Mouse (Mus musculus) ES-E14 (cell line): ENCODE measurements at regions not wholly inside any gene's neighbourhood (a gene's known extent, or its start where the extent isn't known, plus 50 kb on each side); places are given as distances from the start of the nearest gene placed in this dataset.

ENCODE experiments used
- DNase-seq: peaks from one replicate; pipeline ENCODE4 v3.0.0-alpha.2; 2013; ENCODE audit warnings: low read depth, low spot score
- H3K27ac ChIP-seq: 2 replicates; pipeline ENCODE4 v1.5.1; 2012; ENCODE audit warnings: low read depth, mild to moderate bottlenecking, low read length, moderate library complexity, mixed read lengths; ENCODE audit not compliant: poor library complexity, insufficient read depth, severe bottlenecking
- H3K36me3 ChIP-seq: 2 replicates; pipeline ENCODE4 v1.6.1; 2012; ENCODE audit warnings: mild to moderate bottlenecking, low read length, moderate library complexity, mixed read lengths; ENCODE audit not compliant: control insufficient read depth, poor library complexity, insufficient read depth, severe bottlenecking
- H3K4me1 ChIP-seq, 2 experiments: fragments of 150-350 bp in 1 of 2; sonication (generic) in 1 of 2; 2 replicates each; pipeline ENCODE4 v1.6.1; 2012; ENCODE audit warnings: low read length in 2 of 2, mild to moderate bottlenecking in 1 of 2, mixed read lengths in 1 of 2; ENCODE audit not compliant: control insufficient read depth in 2 of 2, insufficient read depth in 2 of 2, poor library complexity in 1 of 2
- H3K4me3 ChIP-seq, 2 experiments: fragments of 150-350 bp in 1 of 2; sonication (generic) in 1 of 2; 2 replicates each; pipeline ENCODE4 v1.5.1; 2012; ENCODE audit warnings: low read length in 2 of 2, low read depth in 1 of 2, mild to moderate bottlenecking in 1 of 2, mixed read lengths in 1 of 2; ENCODE audit not compliant: insufficient read depth in 1 of 2, poor library complexity in 1 of 2, severe bottlenecking in 1 of 2
- H3K9ac ChIP-seq: 2 replicates; pipeline ENCODE4 v1.6.1; 2012; ENCODE audit warnings: low read depth, mild to moderate bottlenecking, low read length, mixed read lengths; ENCODE audit not compliant: poor library complexity, insufficient read depth, severe bottlenecking
- H3K9me3 ChIP-seq: fragments of 150-350 bp; sonication (generic); 2 replicates; pipeline ENCODE4 v1.6.1; 2012; ENCODE audit warnings: low read depth, mild to moderate bottlenecking, low read length; ENCODE audit not compliant: control insufficient read depth, insufficient read depth
- CHD2 ChIP-seq: IDR thresholded peaks from 2 replicates; pipeline ENCODE4 v1.6.1; 2014; ENCODE audit warnings: mild to moderate bottlenecking, low read depth, low read length, inconsistent platforms
- HCFC1 ChIP-seq: IDR thresholded peaks from 2 replicates; pipeline ENCODE4 v1.6.1; 2012; ENCODE audit warnings: low read length, inconsistent platforms, borderline replicate concordance; ENCODE audit not compliant: insufficient read depth
- MAFK ChIP-seq: IDR thresholded peaks from 2 replicates; pipeline ENCODE4 v1.6.1; 2014; ENCODE audit warnings: mild to moderate bottlenecking, low read depth, low read length, inconsistent platforms; ENCODE audit not compliant: insufficient read depth
- ZC3H11A ChIP-seq: IDR thresholded peaks from 2 replicates; pipeline ENCODE4 v1.6.1; 2012; ENCODE audit warnings: low read depth, mild to moderate bottlenecking, inconsistent platforms, low read length, borderline replicate concordance
- ZNF384 ChIP-seq: IDR thresholded peaks from 2 replicates; pipeline ENCODE4 v1.6.1; 2012; ENCODE audit warnings: low read depth, low read length, inconsistent platforms
- in situ Hi-C, 2 experiments: fragments of 600-800 bp; cut with MboI; formaldehyde crosslinking; loops; one replicate each; pipeline ENCODE4 v1.15.1; 2025; ENCODE audit warnings: low sequenced_read_pairs in 2 of 2, inconsistent platforms in 1 of 2; ENCODE audit not compliant: unreplicated experiment in 2 of 2

DNA sequence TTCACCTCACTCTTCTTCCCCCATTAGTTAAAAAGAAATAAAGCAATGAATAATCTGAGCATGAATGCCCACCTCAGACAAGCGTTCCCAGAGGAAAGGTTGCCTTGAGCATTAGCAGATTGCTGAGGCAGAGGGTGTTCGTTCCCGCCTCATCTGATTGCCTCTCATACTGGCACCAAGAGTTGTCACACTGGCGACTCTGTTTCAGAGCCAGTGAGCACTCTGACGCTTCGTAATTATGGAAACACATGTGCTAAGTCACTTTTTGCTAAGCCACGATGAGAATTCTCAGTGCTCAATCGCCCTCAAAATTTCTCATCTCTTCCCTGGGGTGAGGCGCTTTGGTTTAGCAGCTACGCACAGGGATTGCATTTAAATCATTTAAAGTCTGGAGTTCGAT, 576.1 kb downstream of the Olfm4 start:
- in situ Hi-C loops, result no loop called here
- no peak for DNase-seq
- H3K4me1 ChIP-seq, result no peaks in the 10 kb centered on the region
- H3K4me3 ChIP-seq, result no peak overlapping the region
- H3K9me3 ChIP-seq, result no peaks in the 10 kb centered on the region
- no peak overlapping the region for H3K27ac ChIP-seq
- H3K36me3 ChIP-seq, result no peaks in the 10 kb centered on the region
- no peak for TF ChIP-seq ZNF384
- no peak for TF ChIP-seq ZC3H11A
- no peak for TF ChIP-seq CHD2
- no peak for TF ChIP-seq HCFC1
- no peak for TF ChIP-seq MAFK
- H3K9ac ChIP-seq, result no peak overlapping the region
